Mouse (Mus musculus) spleen, postnatal 10 days (tissue): Measurements from ENCODE around the gene Gm9944.
A peak's percentile ranks its signal among the peaks of the same experiment; 100 is the strongest.

Experiments
- DNase-seq, 2 experiments: peaks; one replicate each; pipeline ENCODE4 v3.0.0; 2021 to 2022; ENCODE audit warnings: low spot score in 2 of 2

Gm9944 gene

DNA sequence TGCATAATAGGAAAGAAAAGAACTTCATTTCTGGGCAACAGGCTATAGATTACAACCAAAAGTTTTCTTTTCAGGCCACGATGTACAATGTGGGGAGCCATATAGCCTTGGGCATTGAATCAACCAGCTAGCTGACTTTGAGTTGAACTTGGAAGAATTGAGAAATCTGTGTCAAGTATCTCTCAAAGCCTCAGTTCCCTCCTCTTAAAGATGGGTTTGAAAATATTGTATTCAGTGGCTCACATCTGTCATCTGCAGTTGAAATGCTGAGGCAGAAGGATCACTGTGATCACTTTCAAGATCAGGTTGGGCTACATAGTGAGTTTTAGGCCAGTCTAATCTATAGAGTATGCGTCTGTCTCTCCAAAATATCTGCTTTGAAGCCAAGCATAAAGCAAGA is at the start of gene Gm9944:
Gene Gm9944, minus strand, starts transcription at position 101 of the 400 bp plus-strand sequence.
- DNase-seq, result no peak

DNA sequence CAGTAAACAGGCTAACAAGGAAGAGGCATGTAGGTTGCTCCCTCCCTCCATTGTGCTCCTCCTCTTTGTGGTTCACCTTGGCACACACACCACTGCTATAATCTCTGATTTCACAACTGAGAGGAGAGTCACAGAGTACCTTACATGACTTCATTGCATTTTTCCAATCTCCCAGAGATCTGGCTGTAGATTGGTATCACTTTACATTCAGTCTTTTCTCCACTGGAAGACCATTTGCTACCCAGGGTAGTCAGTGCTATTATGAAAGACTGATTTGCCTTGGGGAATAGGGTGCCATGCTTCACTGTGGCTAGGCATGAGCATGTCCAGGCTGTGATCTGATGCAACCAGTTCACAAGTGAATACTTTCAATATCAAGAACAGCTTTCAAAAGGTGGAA is 40.2 kb upstream of the Gm9944 start:
- no peak for DNase-seq

DNA sequence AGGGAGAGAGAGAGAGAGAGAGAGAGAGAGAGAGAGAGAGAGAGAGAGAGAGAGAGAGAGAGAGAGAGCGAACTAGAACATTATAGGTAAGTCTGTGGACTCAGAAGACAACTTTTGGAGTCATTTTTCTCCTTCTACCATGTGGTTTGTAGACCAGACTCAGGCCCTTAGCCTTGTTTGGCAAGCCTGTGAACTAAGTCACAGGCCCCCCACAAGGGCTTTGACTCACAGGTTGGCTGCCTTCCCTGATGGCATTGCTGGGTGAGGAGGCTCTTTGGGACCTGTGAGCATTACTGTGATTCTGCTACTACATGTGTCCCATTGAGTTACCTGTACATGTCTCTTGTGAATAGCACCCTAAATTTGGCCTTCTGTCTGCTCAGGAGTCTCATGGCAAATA is 15.0 kb upstream of the Gm9944 start:
- no peak for DNase-seq

DNA sequence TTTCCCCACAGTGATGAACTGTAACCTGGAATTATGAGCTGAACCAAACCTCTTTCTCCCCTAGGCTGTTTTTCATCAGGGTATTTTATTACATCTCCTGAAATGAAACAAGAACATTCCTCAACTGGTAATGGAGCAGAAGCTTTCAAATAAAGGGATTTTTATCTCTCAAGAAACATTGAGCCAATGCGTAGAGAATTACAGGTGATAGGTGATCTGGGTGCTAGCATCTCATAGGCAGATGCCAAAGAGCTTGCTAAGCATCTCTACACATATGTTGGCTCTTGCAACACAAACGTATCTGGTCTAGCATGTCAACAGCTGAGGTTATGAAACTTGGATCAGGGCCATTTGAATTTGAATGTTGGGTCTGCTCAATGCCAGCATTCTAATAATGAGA is 12.1 kb upstream of the Gm9944 start:
- no peak for DNase-seq

DNA sequence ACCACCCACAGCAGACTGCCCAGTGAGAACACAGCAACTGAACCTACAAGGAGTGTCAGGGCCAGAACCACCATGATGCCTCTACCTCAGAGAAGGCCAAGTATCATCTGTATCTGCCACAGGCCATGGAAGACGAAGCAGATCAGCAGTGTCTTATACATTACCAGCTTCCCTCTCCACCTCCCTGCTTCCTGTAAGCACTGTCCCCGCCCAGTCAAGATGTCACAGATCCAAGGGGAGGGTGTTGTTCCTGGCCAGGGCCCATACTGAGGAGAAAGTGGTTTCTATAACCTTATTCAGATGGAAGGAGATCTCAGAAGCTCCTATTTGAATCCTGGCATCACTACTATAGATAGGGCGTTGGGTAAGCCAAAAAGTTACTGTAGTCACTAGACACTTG is 10.5 kb upstream of the Gm9944 start, which contains the start of gene Aadacl3:
Gene Aadacl3, minus strand, starts transcription at position 101 of the 400 bp plus-strand sequence.
- no peak for DNase-seq

DNA sequence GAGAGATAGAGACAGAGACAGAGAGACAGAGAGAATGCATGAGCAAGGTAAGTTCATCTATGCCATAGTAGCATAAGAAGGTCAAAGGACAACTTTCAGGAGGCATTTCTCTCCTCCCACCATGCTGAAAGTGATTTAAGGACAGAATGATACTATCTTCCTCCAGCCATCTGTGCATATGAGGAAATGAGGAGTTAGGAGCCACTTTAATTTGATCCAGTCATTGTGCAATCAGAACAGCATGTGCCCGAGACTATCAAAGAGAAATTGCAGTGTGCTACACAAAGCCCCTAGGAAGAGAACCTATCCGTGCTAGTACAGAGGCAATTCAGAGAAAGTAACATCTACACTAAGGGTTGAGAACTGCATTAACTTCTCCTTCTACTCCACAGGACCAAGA is 4.6 kb downstream of the Gm9944 start:
- DNase-seq, result no peak

DNA sequence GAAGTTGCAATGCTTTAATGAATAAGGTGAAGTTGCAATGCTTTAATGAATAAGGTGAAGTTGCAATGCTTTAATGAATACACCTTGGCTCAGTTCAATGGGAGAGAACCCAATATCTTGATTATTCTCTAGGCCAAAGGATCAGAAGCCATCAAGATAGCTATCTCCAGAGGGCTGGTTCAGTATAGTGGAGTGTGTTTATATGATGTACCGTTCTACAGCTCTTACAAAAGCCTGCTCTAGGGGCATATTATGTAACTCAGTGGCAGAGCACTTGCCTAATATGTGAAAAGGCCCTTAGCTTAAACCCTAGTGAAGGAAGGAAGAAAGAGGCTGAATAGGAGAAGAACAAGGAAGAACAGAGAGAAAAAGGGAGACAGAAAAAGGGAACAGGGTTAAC is 11.5 kb downstream of the Gm9944 start:
- DNase-seq, result no peak

DNA sequence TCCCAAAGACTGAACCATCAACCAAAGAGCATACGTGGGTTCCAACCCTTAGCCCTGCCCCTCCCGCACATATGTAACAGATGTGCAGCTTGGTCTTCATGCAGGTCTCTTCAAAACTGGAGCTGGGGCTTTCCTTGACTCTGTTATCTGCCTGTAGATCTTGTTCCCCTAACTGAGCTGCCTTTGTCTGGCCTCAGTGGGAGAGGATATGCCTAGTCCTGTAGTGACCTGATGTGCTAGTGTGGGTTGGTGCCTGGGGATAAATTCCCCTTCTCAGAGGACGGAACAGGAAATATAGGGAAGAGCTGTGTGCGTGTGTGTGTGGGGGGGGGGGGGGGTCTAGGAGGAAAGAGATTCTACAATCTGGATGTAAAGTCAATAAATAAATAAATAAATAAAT is 12.0 kb downstream of the Gm9944 start:
- DNase-seq, result no peak

DNA sequence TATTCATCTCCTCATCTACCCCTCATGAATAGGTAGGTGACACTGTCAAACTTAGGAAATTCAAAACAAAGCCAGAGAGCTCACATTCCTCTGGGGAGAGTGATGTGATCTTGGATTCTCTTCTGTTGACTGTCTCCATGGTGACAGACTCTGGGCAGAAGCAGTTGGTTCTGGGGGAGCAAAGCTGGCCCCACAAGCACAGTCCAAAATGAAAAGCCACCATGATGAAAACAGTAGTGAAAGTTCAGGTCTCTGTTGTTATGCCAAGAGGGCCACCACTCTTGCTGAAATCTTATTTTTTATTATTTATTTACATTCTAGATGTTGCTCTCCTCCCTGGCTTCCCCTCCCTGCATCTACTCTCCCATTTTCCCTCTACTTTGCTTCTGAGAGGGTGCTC is 14.4 kb downstream of the Gm9944 start, which contains the start of gene 1700012P22Rik:
Gene 1700012P22Rik, minus strand, starts transcription at position 101 of the 400 bp plus-strand sequence.
- no peak for DNase-seq

DNA sequence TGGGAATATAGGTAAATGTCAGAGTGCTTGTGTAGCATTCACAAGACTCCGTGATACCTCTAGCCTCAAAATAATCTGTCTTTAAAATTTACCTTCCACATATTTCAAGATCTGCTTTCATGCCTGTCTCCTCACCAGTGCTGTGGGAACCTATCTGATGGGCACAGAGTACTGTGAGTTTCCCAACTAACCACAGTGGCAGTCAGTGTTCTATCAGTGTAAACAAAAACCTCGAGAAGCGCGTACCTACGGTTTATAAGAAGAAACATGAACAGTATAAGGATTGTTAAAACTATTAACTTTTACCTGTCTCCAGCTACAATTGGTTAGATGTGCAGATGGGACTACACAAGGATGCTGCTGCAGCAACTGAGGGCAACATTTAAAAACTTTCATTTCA is 19.9 kb downstream of the Gm9944 start:
- DNase-seq, result no peak

DNA sequence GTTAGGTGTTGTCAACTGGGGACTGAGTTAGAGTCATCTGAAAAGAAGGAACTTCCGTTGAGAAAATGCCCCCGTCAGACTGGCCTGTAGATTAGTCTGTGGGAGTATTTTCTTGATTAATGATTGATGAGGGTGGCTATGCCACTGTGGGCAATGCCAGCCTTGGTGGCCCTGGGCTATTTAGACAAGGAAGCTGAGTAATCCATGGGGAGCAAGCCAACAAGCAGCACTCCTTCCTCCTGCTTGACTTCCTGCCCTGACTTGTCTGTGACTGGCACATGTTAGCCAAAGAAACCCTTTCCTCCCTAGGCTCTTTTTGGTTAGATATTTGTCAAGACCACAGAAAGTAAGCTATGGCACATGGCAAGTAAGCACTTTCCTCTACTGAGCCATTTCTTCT is 22.4 kb downstream of the Gm9944 start:
- DNase-seq, result no peak

DNA sequence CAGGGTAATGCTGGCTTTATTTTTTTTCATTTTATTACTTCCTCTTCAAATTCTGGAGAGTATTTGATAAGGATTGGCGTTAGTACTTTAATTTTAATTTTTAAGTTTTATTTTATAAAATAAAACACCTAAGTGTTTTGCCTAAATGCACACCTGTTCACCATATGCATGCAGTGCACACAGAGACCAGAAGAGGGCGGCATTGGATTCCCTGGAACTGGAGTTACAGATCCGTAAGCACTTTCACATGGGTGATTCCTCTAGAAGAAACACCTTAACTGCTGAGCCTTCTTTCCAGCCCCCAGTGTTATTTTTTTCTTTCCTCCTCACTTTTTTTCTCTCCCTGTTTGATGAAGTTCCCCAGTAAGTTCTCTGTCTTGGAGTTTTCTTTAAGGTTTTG is 24.2 kb downstream of the Gm9944 start:
- peak in 1 of 2 experiments; percentile 17 for DNase-seq

DNA sequence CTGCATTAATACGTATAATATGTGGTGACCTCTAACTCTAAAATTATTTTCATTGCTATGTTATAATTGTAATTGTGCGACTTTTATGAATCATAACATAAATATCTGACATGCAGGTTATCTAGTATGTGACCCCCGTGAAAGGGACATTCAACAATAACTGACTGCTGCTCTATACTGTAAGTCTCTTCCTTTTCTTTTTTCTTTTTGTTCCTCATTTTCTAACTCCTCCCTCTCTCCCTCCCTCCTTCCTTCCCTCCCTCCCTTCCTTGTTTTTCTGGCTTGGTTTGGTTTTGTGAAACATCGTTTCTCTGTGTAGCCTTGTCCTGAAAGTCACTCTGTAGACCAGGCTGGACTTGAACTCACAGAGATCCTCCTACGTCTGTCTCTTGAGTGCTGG is 28.5 kb downstream of the Gm9944 start:
- no peak for DNase-seq

DNA sequence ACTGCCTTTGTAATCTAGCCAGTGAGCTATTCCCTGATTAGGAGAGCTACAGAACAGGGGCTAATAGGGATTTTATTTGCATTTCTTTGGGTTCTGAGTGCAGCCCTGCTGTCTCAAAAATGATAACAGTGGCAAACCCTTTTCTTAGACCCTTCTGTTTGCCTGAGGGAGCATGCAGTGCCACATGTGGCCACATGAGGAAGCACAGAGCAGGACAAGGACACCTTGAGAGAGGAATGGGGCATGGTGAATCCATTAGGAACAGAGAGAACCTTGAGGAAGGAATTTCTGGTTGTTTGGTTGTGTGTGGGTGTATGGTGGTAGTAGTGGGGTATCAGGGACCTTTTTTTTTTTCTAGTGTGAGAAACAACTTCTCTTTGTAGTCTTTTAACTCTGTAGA is 32.5 kb downstream of the Gm9944 start:
- no peak for DNase-seq

DNA sequence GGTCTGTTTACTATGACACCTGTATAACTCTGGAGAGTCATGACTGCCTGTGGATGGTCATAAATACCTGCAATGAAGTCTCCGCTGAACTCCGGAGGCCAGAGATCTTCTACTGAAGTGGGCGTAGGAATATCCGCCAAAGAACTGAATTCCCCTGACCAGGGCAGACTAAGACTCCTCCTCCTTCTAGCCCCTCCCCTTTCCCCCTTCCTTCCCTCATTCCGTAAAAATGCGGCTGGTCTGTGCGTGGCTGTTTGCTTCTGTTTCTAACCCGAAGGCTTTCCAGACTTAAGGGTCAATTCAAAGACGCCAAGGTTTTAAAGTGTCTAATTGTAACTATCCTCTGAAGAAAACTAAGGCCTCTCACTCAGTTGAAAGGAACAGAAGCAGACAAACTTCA is 44.8 kb downstream of the Gm9944 start, which contains the start of gene Pramef12:
Gene Pramef12, minus strand, starts transcription at position 175 of the 400 bp plus-strand sequence.
- DNase-seq, result no peak

DNA sequence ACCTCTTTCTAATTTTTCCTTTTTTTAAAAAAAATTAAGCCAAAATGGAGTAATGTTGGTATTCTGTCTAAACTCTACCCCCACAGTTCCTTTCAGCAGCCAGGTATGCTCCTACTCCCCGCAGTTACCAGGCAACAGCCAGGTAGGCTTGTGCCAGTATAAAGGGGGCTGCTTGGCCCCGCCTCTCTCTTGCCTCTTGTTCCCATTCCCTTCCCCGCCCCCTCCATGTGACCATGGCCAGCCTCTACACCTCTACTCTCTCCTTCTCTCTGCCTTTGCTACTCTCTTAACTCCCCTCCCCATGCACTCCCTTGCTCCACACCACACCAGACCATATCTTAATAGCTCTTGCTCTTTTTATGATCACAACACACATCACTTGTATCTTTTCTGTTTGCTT is 46.9 kb downstream of the Gm9944 start:
- no peak for DNase-seq

DNA sequence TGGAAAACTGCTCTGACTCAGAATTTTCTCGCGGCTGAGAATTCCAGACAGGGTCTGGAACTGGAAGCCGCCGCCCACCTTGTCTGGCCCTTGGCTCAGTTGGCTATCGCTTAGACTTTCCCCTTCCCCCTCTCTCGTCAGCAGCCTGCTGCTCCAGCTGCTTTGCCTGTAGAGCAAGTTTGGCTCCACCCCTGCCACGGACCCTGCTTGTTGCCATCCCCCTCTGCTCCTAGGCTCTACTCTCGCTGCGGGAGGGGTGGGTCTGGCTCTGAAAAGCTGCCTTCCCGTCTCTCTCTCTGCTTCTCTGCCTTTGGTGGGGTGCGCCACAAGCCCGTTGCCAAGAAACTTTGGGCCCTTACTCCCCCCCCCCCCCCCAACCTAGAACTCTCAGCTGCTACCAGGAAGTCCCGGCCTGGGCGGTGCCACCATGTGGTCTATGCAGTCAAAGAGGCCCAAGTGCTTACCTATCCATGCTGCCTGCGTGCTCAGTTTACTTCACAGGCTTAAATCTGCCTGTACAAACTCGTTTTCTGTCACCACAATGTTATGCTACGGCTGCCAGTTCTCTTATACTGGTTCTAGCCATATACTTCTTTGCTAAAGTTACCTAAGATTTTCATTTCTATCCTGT is 48.5 kb downstream of the Gm9944 start:
- DNase-seq, result peak in 1 of 2 experiments; percentile 16
